Mouse (Mus musculus): ENCODE measurements around the gene Med14.

Gene Med14

DNA sequence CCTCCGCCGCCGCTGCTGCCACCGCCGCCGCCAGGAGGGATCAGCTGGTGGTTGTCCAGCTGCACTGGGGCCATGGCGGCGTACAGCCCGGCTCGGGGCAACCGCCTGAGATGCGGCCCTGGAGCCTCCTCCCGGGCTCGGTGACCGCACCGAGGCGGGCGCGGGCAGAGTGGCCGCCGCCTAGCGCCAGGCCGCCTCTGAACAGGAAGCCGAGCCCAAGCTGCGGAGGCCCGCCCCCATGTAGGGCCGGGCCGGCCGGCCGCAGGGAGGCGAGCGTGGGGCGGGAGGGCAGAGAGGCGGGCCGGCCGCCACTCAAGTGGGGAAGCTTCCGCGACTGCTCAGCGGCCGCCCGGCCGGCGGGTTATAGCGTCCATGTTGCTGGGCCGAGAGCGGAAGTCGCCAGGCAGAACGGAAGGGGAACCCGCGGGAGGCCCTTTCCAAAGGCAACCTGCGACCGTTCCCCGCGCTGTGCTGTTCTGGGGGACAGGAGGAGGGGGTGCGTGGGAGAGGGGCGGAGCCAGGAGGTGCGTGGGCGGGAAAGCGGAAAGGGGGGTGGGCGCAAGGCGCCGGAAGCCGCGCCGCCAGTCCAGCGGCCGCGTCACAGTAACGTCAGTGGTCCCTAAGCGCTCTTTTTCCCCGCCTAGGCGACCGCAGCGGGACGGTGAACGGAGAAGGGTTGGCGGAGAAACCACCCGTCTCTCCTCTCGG, at the start of gene Med14:
Gene Med14 (minus strand): TSS at position 448 of the 708 bp plus-strand sequence.
- DNase-seq = peak; percentile 94

DNA sequence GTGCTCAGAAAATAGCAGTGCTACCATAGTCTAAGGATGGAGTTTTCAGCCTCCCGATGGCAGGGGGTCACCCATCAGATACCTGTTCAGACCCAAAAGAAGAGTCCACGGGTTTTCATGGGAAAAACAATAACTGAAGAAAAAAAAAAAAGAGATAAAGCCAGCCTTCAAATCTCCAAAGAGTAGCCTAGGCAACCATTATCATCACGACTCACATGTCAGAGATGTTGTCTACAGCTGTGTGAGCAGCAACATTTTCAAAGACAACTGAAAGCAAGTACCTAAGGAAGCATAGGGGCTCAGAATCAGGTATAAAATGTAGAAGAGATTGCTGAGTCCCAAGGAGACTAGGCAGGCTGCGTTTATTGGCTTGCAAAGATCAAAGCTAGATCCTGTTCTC, 38.7 kb upstream of the Med14 start:
- DNase-seq = no peak

- DNase-seq = peak; percentile 51
These were observed 33.0 kb upstream of the Med14 start for GRCm38 (mm10) chrX:12794842-12795241.

- no peak for DNase-seq
These were observed 29.9 kb upstream of the Med14 start for GRCm38 (mm10) chrX:12791674-12792340.

DNA sequence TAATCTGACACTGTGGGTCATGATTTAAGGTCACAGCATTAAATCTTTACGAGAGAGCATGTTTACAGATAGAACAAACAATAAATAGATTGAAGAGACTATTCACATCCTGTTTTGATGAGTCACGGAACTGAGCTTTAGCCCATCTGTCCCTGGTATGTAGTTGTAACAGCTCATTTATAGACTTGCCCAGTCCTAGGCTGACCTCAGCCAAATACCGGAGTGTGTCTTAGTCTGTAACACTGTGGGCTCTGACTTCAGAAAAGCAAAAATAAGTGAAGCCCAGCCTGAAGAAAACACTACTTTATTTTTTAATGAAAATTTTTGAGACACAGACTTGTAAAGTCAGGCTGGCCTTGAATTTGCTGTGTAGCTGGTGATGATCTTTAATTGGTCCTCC, 11.4 kb upstream of the Med14 start:
- no peak for DNase-seq

DNA sequence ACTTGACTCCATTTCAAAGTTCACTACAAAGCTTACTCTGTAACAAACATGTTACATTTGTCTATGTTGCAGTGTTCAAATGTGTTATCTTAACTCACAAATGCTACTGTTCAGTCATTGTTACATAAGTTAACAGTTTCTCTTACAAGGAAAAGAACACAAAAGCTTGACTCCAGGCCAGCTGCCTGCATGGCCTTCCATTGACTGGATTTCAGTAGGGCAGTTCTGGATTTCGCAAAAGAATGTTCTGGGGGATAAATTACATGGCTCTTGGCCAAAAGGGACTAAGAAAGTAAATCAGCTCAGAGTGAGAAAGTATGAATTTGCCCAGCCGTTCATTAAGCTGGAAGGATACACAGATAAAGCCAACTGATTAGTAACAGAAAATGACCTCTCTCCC, 9.7 kb upstream of the Med14 start:
- no peak for DNase-seq

GRCm38 (mm10) chrX:12768571-12768970, 6.7 kb upstream of the Med14 start:
- DNase-seq = no peak

- DNase-seq = peak; percentile 10
These were observed 5.1 kb upstream of the Med14 start for GRCm38 (mm10) chrX:12766846-12767564.

DNA sequence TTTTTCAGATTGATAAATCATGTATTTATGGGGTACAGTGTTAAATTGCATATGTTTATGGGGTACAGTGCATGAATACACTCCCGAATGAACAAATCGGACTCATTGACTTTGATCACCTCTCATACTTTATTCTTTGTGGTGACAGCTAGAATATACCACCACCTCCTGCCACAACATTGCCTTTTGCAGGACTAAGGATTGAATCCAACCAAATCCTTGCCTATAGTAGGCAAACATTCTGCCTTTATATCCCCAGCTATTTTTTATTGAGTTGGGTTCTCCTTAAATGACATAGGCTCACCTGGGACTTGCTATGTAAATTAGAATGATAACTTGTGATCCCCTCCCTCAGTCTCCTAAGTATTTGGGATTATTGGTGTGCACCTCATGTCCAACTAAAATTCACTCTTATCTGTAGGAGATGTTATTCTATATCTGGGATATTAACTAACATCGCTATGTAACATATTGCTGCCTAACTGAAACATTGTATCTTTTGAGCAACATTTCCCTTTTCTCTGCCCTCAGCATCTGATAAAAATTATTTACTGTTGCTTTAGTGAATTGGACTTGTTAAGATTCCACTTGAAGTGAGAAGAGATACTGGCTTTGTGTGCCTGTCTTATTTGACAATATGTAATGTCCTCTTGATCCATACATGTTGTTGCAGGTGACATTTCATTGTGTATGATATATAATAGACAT, 1.4 kb upstream of the Med14 start:
- DNase-seq = no peak

DNA sequence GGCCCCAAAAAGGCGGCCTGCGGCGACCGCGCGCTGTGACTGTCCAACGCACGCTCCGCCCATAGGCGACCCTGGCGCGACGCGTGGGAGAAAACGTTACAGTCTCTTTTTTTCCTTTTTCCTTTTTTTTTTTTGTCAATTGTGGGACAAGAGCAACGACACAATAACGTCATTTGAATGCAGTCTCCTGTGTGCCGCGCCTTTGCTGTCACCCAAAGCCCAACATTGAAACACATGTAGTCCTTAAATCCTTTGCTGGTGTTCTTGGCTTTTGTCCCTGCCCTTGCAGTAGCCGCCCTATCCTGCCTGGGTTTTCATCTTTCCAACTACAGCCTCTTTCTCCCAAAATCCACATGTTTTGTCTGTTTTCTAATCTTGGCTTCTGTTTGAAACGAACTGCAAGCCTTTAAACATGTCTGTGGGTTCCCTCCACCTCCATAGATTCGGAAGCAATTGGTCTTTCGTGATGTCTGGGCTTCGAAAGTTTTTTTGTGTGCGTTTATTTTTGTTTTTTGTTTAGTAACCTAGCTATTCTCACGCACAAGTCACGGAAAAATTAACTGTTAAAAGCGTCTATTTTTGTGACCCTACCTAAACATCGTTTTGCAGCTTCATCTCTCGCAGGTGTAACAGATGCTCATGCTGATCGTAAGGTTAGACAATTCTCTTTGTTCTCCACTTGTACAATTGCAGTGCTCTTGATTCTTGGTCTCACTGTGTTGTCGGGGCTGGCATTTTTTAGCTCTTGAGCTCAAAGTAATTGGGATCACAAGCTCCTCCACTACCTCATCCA, 657 bp upstream of the Med14 start:
- DNase-seq = peak; percentile 5

DNA sequence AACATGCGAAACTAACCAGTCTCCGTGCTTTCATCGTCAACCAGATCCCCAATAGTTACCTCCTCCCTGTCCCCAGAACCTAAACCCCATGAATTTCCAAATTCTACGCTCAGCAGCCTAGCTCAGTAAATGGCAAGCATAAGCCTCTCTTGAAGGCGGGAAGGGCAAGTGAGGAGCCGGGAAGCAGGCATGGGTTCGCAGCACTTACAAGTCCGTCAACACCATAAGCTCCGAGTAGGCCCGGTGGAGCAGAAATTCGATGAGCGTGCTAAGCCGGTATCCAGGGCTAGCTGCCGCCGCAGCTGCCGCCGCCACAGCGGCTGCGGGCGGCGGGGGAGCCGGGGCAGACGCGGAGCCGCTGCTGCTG, 631 bp downstream of the Med14 start:
- no peak for DNase-seq

GRCm38 (mm10) chrX:12760501-12760900, 1.4 kb downstream of the Med14 start:
- no peak for DNase-seq

GRCm38 (mm10) chrX:12759625-12760024, 2.2 kb downstream of the Med14 start:
- DNase-seq = no peak

DNA sequence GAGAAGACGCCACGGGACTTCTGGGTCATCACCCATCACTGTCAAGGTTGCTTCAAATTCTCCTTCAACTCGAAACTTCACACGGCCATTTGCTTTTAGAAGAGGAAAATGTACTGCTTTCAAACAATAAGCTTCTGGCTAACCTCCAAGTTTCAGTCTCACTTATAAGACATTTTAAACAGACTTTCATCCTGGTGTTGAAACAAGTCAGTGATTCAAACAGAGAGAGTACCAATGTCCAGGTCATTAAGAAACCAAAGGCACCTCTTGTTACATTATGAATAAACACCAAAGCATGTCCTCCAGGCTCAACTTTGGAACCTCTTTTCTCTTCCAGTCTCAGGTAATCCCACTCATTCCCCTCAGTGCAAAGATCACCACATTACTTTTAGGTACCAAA, 14.0 kb downstream of the Med14 start:
- no peak for DNase-seq

DNA sequence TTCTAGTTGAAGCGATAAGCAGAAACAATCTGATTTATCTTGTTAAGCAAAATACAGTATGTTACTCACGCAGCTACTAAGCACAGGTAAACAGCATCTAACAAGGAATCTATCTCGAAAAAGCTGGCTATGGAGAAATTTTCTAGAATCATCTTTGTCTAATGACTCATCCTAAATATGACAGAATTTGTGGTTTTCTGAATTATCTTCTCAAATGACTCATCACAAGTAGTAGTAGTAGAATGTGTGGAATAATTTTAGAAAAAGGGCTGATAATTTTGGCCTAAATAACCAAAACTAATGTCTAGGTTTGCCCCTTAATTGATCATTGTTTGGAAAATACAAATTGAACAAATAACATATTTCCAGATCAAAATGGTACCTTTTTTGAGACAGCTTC, 15.1 kb downstream of the Med14 start:
- no peak for DNase-seq

GRCm38 (mm10) chrX:12740396-12740795, 21.5 kb downstream of the Med14 start:
- no peak for DNase-seq

DNA sequence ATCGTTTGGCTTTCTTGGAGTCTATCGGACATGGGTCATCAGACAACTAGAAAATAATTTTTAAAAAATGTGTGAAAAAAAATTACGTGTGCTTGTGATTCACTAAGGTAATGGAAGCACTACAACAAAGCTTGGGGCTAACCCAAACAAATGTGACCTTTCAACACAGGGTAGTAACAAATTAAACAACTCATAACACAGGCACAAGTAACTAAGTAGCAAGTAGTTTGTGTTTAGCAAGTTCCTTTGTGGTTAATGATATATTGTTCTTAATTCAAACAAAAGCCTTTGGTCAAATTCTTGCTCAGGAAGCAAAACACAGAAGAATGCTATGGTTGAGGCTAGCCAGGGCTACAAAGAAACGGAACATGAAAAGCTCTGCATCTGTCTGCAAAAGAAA, 45.8 kb downstream of the Med14 start:
- DNase-seq = no peak

DNA sequence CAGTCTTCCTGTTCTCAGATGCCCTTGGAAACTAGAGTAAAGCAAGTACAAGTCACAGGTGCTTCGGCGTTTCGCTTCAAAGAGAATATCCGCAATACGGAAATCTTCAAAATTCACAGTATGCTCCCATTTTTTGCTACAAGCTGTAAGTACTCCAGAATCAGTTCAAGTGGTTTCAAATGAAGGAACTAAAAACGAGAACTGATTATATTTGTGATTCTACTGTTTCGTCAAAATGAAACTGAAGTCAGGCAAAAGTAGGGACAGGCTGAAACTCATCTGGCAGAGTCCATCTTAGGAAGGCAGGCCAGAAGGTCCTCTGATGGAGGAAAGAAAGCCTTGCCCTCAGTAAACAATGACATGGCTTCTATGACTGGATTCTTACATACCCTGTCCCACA, 48.1 kb downstream of the Med14 start:
- DNase-seq = no peak

DNA sequence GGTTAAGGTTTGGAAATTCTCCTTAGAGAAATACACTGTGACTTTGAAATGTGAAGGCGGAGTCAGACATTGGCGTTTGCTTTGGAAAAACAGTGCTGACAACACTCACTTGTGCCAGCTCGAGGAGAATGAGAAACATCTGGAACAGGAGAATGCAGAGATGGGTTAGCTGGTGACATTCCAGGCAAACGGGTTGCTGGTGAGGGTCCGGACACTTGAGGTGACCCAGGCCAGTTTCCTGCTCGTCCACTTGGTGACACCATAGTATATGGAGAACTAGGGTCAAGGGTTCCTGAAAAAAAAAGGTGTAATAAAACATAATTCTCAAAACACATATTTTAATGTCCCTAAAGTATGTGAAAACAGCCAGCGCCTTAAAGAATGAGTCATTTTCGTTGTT, 75.0 kb downstream of the Med14 start:
- DNase-seq = no peak

DNA sequence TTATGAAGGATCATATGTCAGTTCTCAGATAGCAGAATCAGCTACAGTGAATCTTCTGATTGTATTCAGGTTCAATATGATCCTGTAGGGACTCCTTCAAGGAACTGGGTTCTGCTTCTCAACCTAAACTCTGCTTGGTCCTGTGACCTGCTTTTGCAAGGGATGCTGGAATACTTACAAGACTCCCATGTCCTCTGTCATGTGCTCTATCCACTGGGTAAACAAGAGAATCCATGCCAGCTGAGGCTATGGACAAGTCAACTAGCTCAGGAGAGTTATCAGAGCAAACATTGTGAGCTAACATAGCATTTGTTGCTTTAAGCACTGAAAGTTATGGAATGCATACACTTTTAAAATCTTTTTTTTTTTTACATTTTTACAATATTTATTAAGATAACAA, 75.8 kb downstream of the Med14 start:
- no peak for DNase-seq

GRCm38 (mm10) chrX:12677396-12677795, 84.5 kb downstream of the Med14 start:
- peak; percentile 69 for DNase-seq

- DNase-seq = peak; percentile 88
These were observed 88.7 kb downstream of the Med14 start, which contains the start of gene 1810030O07Rik for GRCm38 (mm10) chrX:12673054-12673775. TSS of gene 1810030O07Rik (minus strand) at chrX:12673668.

Measured in thymus, postnatal 14 days (tissue).